Mouse (Mus musculus) cerebellum, adult 2 months (tissue): ENCODE data around the gene Nfic.

Experiments used
- CTCF ChIP-seq: fragments of 200-500 bp; IDR thresholded peaks from 2 replicates; pipeline ENCODE4 v1.5.1; 2011; ENCODE audit warnings: low read depth, mild to moderate bottlenecking, control low read depth, low read length, moderate library complexity, borderline replicate concordance; ENCODE audit not compliant: insufficient read depth
- POLR2A ChIP-seq: fragments of 200-500 bp; IDR thresholded peaks from 2 replicates; pipeline ENCODE4 v1.6.1; 2011; ENCODE audit warnings: low read length, control low read depth, borderline replicate concordance; ENCODE audit not compliant: insufficient read depth

- TF ChIP-seq CTCF (no peak), POLR2A (no peak)
Observed at GRCm38 (mm10) chr10:81452237-81452946, 3.0 kb downstream of the Nfic start.
